Mouse (Mus musculus): ENCODE measurements around the gene Opn1sw.

DNA sequence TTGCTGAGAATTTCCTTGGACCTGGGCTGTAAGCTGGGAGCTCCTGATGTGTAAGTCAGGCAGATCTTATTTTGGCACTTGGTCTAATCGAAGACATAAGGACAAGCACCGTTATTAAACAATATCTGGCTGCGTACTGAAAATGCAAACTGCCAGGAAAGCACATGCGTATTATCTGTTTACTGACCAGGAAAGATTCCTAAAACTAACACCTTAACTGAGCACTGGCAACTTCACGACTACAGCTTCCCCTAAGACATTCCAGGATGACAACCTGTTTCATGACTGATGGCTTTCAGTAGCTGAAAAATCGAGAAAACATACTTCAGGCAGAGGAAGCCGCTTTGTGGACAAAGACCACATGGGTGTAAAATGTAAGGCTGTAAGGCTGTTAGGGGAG, 41.1 kb downstream of the Opn1sw start:
- TF ChIP-seq TAL1 (IDR thresholded peaks at IDR 0.05; ENCODE audit: low read length) (no peak), GATA1 (IDR thresholded peaks at IDR 0.05; ENCODE audit: low read length) (no peak)
